Mouse (Mus musculus) retina, adult 2 months (tissue): ENCODE measurements around the gene Clec2l.
"Not testable (repeated sequence)": the region's sequence is repeated elsewhere in the genome, so short reads cannot be mapped to it uniquely, and the experiment has no call there.

Experiments used
- DNase-seq: peaks from one replicate; pipeline ENCODE4 v3.0.0-alpha.2; 2012; ENCODE audit warnings: low read depth, low spot score

Clec2l gene

DNA sequence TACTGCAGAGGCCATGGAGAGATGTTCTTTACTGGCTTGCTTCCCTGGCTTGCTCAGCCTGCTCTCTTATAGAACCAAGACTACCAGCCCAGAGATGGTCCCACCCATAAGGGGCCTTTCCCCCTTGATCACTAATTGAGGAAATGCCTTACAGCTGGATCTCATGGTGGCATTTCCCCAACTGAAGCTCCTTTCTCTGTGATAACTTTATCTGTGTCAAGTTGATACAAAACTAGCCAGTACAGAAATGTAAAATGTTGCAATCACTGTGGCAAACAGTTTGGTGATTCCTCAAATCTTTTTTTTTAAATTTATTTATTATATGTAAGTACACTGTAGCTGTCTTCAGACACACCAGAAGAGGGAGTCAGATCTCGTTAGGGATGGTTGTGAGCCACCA lies 7.6 kb downstream of the Clec2l start:
- not testable (repeated sequence) for DNase-seq

DNA sequence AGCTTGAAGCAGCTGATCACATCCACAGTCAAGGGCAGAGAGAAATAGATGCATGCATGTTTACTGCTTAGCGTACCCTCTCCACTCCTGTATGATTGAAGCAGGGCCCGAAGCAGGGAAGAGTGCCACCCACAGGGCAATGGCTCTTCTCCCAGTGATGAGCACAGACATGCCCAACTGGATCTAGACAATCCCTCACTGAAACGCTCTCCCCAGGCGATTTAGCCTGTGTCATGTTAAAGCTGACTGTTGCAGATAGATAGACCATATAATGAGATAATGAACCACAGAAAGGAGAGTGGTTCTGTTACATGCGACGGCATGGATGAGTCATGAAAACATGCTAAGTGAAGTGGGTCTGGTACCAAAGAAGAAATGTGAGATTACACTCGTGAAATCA lies 8.4 kb downstream of the Clec2l start:
- DNase-seq, result no peak

DNA sequence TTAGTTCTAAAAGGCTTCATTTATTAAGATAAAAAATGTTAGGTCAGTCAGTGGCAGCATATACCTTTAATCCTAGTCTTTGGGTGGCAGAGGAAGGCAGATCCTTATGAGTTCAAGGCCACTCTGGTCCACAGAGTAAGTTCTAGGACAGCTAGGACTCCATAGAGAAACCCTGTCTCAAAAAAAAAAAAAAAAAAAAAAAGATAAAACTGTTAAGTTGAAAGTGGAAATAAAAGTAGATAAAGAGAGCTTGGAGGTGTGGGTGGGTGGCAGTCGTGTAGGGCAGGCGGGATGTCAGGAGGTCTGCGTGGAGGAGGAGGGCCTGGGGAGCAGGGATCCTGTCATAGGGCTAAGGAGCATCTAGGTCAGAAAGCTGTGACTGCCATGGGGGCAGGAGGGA lies 9.1 kb downstream of the Clec2l start:
- DNase-seq, result no peak

DNA sequence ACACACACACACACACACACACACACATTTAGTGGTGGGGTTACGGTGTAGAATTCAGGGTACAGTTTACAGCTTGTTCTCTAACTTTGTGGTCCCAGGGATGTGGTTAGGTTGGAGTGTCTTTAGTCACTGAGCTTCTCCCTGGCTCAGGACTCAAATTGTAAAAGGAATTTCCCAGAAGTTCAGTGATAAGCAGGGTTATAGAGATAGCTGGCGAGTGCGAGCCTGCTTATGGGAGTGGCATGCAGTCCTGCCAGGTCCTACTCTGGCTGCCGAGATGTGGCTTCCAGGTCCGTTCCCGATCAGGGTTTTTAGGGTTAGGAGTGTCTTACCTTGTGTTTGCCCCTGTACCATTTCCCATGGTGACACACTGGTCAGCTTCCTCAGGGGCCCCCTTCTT lies 13.3 kb downstream of the Clec2l start:
- DNase-seq, result no peak

DNA sequence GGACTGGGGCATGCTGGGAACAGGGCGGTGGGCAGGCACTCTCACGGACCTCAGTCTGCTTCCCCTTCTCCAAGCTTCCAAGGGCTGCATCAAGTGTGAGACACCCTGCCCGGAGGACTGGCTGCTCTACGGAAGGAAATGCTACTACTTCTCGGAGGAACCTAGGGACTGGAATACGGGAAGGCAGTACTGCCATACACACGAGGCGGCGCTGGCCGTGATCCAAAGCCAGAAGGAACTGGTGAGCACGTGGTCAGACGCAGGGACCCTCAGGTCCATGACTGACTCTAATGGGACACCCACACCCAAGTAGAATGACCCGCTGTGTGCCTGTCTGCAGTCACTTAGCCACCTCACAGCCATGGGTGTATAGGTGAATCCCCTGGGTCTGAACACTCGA lies 13.9 kb downstream of the Clec2l start:
- DNase-seq, result no peak

DNA sequence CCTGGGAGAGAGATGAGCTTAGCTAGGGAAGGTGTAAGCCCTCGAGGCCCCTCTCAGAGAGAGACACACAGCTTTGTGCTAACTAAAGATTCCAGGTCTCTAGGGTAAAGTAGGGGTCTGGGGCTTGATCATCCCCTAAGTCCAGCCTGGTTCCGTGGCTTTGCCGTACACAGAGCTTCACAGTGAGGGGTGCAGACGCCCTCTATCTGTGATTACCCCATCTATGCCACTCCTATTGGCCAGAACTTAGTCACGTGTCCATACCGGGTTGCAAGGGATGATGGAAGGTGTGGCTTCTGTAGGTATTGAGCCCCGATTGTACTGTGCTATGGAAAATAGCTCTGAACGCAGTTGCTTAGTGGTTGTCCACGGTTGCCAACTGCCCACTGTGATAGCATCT lies 14.8 kb downstream of the Clec2l start:
- no peak for DNase-seq

DNA sequence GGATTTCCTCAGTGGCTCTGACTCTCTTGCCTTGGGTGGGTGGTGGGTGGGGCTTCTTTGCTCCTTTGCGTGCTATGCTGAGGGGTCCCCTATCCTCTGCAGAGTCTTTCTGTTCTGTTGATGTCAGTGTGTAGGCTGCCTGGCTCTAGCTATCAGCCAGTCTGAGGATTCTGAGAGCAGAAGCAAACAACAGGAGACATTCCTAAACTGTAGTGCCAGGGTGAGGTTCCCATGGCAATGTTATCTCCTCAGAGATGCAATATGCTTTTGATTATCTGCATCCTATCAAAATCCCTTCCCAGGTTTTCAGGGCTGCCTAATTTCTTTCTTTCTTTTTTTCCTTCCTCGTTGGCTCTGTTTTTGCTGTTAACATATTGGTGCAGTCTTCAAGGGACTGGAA lies 19.7 kb downstream of the Clec2l start:
- DNase-seq, result no peak

DNA sequence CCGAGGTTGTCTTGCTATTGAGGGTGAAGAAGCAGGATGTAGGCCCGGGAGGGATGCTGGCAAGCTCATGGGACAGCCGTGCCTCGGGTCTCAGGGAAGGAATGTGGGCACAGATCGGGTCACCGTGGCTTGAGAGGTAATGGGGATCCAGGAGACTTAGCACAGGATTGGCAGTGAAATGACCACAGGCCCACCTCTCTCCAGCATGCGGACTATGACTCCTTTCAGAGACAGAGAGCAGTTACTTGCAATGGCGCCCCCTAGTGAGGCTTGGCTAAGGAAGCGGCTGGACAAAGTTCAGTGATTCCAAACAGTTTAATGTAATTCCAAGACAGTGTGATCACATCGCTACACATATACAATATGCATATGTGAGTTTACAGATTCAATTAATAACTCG lies 24.3 kb downstream of the Clec2l start:
- no peak for DNase-seq

DNA sequence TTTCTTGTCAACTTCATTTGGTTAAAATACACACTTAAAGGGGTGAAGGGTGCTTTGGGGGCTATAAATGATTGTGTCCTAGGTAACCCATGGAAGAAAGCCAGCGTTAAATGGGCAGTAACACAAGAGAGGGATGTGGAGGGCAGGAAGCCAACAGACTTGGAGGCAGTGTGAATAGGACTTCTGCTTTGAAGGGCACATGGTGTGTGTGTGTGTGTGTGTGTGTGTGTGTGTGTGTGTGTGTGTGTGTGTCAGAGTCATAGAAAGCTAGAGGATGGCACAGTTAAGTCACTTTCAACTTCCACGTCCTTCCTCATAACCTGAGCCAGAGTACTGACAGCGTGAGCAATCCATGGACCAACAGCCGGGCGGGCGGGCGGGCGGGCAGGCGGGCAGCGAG lies 26.0 kb downstream of the Clec2l start:
- no peak for DNase-seq

DNA sequence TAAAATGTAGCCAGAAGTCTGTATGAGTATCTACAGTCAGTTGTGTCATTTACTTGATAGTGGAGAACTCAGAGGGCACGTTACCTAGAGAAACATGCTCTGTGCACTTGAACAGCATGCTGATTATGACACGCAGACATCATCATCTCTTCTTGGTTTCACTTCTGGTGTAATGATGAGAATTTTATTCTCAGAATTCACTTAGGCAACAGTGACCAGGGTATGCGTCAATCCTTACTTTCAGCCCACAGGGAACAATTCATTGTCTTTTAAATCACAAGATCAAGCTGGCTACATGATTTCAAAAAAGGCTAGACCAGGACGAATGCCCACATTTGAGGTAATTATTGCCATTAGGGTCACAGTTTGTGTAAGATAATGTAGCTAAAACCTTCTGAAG lies 27.7 kb downstream of the Clec2l start:
- no peak for DNase-seq

DNA sequence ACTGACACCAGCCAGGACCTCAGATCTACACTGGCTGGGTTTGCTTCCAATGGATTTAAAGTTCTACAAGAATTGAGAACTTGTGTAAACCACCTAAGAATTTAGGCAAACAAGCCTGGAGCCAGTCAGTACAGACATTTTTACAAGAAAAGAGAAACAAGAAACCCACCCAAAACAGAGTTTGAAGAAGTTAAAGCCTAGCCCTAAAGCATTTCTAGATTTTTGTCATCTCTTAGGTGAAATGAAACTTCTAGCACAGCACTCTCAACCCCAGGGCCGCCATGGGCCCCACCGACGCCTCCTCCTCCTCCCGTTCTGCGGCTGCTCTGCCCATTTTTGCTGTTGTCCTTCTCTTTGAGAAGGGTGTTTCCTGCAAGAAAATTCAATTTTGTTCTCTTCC lies 28.2 kb downstream of the Clec2l start:
- no peak for DNase-seq

DNA sequence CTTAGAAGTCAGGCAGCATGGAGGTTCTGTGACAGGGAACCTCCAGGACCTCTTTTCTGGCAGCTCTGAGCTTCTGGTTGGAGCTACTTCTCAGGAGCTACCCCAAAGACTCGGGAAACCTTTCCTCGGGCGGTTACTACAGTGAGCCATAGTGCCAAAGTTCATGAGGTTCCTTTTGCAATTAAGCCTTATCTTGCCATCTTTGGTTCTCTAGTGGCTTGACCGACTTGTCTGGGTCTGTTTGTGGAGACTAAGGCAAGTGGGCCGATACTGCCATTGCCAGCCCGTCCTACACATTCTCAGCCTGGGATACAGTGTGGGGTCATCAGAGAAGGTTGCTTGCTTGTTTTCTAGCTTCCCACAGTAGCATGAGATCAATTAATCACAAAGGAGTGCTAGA lies 29.7 kb downstream of the Clec2l start:
- DNase-seq, result no peak

DNA sequence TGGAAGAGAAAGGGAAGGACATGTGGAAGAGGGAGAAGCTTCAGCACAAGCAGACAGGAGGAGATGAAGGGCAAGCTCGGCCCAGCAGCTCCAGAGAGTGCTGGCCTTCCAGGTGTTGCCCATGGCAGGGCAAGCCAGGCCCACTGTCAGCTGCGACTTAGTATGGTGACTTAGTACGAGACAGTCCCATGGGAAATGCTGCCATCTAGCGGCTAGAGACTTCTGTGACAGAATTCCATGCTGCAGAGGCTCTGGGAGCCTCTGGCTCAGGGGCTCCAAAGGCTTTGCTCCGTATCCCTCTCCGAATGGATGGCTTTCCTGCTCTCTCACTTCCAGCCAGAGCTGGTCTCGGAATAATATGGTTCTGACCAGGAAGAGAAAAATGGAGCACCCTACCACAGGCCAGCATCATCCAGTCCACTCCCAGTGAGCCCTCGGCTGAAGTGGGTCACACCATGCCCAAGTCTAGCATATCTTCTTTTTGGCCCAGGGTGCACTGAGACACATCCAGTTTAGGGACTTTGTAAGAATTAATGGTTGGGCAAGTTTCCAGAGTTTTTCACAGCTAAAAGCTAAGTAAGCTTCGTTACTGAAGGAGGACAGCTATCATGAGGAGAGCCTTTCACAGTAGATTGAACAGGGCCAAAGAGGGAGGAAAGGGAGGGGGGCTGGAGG lies 32.6 kb downstream of the Clec2l start:
- DNase-seq, result peak; percentile 69

DNA sequence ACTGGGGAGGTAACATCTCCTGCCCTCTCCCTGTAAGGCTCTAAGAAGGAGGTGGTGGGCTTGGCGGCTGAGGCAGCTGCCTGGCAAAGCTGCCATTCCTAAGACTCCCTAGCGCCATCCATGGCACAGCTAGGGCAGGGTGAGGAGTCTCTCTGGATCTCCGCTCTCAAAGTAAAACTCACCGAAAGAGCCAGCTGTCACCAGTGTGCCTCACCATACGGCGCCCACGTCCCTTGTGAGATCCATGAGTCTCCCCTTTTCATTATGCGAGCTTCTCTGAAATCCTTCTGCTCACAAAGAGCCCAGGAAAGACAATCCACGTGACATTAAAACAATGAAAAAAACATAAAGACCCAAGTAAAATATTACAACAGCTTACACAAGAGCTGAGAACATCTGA lies 33.7 kb downstream of the Clec2l start:
- DNase-seq, result no peak

DNA sequence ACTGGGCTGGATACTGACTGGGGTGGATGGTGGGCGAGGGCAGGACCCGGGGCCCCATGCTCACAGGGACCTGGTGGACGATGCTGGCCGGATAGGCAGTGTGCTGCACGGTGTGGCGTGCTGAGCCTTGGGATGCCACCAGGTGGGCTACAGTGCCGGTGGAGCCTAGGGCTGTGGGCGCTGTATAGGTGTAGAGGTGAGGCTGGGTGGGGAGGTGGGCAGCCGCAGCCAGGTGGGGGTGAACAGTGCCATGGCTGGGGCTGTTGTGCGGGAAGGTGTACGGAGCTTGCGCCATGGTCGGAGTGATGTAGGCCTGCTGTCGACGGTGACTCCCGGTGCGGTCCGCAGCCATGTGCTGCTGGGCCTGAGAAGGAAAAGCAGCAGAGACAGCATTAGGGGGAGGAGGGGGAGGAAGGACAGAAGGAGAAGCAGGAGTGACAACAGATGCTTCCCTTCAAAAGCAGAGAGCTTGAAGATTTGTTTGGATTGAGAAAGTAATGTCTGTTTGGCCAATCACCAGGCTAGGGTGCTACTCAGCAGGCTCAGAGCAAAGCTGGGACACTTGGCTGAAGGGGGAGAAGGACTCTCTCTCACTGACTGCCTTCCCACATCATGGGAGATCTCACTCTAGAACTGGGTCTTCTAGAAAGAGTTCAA lies 35.5 kb downstream of the Clec2l start:
- no peak for DNase-seq

DNA sequence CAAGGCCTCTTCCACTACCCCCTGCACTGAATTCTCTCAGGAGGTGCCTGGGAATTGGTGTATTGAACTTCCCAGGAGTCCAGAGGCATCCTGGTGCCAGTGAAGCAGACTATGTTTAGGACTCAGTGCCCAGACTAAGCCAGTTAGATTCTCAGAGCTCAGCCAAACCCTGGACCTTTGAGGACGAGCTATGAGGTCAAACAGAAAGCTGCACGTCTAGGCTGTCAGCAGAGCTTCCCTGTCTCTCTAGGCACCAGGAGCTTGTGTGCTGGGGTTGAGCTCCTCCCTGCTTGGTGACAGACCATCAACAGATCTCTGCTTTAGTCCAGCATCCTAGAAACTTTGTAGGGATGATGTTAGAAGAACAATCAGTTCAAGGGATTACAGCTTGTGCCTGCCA lies 38.6 kb downstream of the Clec2l start:
- no peak for DNase-seq

DNA sequence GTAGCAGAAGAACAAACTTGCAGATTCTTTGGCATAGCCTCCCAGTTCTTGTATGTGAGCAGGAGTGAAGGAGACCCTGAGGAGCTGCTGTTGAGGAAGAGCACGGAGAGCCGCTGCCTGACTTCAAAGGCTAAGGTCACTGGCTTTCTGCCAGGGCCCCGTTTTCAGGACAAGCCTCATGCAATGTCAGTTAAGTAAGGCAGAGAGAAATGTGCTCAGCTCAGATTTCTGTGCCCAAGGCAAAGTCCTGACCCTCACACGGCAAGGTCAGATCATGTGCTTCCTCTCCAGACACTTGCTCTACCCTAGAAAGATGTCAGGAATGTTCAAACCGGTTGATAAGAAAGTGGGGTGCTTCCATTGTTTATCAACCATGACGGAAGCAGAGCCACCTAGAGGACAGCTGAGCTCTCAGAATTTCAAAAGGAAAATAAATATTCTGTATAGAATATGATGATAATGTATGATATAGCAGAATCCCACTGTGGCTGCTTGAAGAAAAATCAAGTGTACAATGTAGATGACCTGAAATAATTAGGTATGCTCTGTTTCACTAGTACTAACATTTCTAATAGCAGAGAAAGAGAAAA lies 40.0 kb downstream of the Clec2l start:
- DNase-seq, result no peak

DNA sequence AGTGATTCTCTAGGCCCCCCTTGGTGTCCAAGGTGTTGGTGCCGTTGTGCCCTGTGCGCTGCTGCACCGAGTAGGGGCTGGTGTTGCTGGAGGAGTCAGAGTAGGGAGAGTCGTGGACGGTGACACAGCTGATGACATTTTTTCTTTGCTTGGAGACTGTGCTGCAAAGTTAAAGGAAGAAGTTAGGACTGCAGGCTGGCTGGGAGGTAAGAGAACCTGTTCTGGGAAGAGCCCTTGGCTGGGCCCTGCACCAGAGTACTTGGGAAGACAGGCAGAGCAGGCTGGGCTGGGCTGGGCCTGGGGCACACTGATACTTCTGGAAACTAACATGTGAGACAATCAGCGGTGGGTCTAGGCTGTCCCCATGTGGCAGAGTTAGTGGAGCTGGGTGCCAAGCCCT lies 40.7 kb downstream of the Clec2l start:
- DNase-seq, result no peak

DNA sequence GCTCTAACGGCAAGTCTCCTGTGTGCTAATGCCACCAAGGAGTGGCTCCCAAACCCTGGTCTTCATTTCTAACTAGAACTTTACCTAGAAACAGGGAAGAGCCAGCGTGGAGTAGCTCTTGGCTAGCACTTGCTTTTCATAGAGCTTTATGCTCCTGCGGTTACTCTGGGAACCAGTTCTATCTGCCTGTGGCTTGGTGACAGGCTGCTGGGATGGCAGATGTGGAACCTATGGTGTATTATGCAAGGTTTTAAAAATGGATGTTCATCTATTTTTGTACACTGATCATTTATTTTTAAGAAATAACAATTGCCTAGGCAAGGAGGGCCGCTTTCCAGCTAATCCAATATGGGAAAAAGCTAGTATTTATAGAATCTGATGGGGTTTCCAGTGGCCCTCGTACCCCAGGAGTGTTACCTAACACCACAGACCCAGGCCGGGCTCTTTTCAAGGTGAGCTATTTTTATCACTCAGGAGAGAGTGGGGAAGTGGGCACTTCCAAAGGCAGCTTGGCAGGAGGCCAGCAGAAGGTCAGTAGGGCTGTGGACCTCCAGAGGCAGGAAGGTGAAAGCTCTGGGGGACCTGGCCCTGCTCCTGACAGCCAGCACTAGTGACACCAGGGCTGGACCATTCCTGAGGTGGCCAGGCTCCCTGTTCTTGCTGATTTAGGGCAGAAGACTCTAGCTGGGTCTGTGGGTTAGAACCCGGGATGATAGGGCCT lies 41.6 kb downstream of the Clec2l start:
- DNase-seq, result no peak

DNA sequence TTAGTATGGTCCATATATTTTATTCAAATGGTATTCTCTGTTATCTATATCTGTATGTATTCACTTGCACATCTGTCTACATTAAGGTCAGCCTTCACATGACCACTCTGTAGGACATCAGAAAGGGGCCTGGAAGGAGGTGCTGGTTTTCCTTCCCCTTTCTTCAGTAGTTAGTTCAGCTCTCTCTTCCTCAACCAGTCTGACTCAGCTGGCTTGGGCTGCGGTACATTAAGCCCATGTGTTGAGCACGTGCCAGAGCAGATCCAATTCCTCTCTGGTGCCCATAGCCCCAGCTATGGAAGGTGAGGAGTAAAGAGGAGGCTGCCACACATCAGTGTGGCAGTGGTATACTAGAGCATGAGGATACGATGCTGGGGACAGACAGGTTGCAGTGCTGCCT lies 47.6 kb downstream of the Clec2l start:
- no peak for DNase-seq

DNA sequence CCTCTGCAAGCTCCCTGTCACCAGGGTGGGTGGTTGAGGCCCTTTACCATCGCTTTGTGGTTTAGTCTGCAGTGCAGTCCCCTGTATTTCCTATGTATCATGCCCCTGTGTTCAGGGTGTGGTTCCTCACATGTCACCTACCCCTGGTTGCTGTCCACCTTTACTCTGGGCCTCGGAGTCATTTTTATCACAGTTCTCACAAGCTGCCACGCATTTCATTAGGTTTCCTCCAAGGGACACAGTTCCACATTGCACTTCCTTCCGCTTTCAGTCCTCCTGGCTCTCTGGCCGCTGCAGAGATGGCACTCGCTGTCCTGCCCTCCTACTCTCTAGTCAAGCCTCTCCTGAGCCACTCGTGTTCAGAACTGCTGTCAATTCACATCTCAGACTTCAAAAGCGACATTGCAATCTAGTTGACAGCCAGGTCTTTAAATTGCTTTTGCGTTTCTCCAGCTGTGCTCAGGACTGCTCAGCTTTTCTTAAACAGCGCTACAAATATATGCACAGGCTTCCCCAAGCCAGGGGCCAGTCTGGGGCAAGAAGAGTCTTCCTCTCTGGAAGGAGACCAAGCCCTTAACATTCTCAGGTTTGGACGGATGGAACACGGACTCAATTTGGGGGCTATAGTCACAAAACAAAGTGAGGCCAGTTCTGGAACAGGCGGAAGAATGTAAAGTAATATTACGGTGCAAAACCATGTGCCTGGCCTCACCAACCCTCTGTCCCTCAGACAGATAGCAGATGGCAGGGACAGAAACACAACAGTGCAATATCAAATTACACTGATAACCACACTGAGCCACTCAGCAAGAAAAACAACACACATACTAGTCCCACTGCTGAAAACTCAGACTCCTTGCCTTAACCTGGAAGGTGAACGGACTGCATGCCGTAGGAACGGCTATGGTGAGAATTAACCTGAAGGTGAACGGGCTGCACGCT lies 51.4 kb downstream of the Clec2l start:
- no peak for DNase-seq

DNA sequence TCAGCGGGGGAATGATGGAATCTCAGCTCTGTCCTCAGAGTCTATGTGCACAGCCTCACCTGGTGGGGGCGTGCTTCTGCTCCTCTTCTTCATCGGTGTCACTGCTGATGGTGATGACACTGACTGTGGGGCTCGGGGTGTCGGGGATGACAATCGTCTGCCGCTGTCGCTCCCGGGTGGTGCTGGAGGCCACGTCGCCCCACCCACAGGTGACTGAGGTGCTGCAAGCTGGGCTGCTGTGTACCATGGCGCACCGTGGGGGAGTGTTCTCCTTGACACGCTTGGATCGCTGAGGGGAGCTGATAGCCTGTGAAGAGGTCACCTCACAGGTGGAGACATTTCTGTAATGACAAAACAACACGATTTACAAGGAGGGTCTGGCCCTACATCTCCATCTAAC lies 53.0 kb downstream of the Clec2l start:
- no peak for DNase-seq
